Mouse (Mus musculus) mouse embryonic stem cell (cell line): ENCODE measurements around the gene Icam2.

ENCODE experiments used
- in situ Hi-C, 2 experiments: fragments of 300-500 bp; cut with MboI; formaldehyde crosslinking; loops; 1 replicate in 1 of 2; 3 replicates in 1 of 2; pipeline ENCODE4 v1.14.3; 2019 to 2020; ENCODE audit warnings: low sequenced_read_pairs in 2 of 2, low pct_unique_long_range_greater_than_20kb in 1 of 2, mixed read lengths in 1 of 2; ENCODE audit not compliant: unreplicated experiment in 1 of 2

Icam2 gene

DNA sequence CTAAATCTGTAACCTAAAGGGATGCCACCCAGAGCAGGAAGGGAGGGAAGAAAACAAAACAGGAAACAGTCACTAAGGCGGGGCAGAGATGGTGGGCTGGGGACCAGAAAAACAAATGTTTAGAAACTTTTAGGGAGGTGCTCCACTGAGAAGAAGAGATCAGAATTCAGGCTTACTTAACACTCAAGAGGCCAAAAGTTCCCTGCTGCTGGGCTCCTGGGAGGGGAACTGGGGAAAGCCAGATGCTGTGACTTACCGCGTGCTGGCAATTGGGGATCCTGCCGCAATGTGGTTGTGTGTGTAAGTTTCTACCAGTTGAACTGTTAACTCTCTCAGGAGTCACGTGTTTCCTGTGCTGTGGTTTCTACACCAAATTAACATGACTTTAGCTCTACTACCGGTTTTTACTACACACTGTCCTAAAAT is at the start of gene Icam2:
Icam2 (minus strand) TSS at position 285 of the 426 bp plus-strand sequence.
- in situ Hi-C loops = no loop called here

DNA sequence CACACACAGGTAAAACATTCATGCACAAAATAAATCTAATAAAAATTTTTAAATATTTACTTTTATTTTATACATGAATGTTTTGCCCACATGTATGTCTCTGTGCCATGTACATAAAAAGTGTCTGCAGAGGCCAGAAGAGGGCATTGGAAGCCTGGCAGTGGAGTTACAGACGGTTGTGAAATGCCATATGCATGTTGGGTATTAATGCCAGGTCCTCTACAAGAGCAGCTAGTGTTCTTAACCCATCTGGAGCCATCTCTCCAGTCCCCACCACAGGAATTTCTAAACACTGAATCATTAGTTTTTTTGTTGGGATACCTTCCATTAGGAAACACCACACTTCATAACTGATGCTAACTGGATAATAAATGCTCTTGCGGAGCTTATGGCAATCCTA is 49.7 kb upstream of the Icam2 start:
- in situ Hi-C loops = no loop called here

DNA sequence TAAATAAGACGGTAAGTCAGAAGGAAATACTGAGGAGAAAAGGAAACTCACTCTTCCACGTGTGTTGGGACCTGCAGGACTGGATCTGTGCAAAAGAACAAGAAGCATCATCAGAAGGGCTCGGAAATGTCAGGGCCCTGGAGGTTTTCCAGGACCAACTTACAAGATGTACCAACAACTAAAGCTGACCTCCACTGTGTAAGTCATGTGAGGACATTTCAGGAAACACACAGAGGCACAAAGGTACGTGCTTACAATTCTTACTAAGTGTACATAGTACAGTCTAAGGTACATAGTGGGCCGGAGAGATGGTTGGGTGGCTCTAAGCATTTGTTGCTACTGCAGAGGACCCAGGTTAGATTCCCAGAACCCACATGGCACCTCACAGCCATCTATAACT is 49.2 kb upstream of the Icam2 start:
- in situ Hi-C loops = no loop called here

DNA sequence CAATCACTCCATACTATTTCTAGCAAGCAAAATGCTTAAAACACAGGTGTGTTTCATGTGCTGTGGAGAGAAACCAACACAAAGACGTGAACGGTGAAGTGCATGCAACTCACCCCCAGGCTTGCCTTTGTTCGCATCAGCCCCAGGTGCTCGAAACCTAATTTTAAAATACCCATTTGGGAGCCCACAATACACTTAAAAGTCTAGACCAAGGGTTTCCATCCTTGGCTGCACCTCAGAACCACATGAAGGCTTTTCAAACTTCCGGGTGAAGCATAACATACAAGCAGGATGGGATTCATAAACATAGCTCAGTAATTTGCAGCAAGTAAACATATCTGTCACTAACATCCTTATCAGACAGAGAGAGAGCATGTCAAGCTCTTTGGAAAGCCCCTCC is 42.5 kb upstream of the Icam2 start:
- in situ Hi-C loops = no loop called here

DNA sequence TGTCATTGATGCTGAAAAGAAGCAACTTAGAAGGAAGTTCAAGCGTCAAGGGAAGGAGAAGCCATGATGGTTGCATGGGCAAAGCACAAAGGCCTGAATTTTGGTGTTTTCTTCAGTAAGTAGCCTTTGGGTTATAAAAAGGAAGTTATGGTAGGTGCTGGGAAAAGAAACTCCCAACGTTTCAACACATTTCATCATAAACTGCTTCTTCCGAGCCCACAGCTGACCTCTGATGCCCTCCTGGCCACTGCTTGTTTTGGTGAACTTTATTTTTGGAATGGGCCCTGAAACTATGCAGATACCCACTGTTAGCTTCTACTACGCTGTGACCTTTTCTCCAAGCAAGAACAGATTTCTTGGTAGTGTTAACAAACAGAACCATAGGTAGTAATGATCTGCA is 41.8 kb upstream of the Icam2 start:
- in situ Hi-C loops = no loop called here

DNA sequence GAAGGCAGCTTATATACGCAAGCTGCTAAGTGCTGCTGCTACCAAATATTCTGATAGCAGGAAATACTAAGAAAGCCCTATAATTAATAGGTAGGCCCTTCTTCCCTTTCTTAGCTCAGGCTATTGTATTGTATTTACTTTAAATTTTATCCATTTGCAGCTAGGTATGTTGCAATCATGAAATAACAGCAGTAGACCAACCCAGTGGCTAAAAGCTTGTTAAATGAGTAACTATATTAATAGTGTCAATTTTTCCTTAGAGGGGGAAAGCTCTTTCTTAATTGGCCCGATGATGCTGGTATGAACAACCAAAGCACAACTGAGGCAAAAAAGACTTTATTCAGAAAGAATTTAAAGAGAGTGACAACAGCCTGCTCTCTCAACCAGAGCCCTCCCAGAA is 40.7 kb upstream of the Icam2 start:
- in situ Hi-C loops = no loop called here

DNA sequence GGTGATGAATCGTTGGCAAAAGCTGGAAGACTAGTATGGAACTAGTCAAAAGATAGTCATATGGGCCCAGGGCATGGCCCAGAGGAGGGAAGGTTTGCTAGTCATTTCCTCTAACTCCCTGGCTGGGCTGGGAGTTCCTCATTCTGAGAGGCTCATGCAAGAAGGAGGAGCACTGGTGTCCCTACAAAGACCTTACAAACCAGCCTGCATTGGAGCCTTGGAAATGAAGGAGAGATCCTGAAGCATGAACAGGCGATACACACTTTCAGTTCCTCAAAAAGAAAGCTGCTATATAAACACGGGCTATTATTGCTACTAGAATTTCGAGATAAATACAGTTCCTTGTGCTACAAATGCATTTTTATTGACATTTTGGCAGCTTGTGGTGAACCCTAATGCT is 40.2 kb upstream of the Icam2 start:
- in situ Hi-C loops = no loop called here

DNA sequence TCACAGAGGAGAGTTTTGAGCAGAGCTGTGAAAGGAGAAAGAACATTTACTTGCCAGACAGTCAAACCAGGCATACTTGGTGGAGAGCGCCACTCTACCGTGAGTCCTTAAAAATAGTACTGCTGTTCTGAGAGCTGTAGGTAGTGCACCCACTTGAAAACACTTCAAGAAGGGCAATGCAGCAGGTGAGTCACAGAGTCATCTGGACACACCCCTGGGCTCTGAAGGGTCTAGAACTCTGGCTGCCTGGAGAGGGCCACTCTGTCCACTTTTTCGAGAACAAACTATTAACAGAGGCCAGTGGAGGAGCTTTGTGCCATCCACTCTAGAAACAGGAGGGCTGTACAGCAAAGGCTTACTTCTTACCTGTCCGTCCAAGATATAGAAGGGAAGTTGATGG is 38.6 kb upstream of the Icam2 start:
- in situ Hi-C loops = no loop called here

DNA sequence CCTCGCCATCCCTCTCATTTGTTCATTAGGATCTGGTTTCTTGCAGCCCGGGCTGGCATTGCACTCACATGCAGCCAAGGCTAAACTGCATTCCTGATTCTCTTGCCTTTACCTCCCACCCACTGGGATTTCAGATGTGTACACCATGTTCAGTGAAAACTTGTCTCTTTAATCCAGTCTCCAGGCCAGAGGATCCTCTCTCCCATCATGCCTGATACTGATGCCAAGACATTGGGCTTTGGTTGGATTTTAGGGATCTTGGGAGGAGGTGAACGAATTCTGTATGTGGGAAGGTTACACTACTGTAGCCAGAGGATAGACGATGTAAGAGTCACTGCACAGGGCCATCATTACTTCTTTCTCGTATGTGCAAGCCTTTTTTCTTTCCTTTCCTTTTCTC is 37.3 kb upstream of the Icam2 start:
- in situ Hi-C loops = no loop called here

DNA sequence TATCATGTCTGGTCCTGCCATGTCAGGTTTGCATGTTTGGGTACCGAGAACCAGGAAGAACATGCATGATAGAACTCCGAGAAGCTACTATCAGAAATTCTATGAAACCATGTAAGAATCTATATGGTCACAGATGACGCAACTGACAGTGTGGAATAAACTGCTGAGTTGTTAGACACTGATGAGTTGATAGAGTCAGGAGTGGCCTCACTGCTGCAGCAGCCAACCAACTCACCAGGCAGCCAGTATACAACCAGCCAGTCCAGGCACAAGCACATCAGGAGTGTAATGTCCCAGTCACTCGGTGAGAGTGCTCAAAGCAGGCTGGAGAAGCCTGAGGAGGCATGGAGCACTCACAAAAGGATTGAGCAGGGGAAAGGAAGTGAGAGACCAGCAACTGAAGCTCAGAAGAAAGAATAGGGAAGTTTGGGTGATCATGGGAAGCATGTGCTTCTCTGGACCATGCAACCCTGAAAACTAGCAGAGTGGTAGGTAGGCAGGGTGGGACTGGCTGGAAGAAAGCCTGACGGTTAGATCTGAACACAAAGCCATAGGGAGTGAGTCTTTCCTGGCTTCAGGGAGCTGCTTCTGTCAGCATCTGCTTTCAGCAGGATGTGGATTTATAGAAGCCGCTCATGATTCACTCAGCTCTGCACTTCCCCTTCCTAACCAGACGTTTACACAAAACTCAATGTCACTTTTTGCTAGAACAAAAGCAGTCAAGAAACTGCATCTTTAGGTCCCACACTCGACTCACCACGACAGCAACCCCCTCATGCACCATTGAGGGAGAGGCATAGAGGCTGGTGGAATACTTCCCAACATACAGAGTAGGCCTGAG is 31.6 kb upstream of the Icam2 start:
- in situ Hi-C loops = loop anchor here in 1 of 2 experiments (25.0 kb wide), 1 partner anchor 218 kb away; no protein-coding TSS in a partner anchor

DNA sequence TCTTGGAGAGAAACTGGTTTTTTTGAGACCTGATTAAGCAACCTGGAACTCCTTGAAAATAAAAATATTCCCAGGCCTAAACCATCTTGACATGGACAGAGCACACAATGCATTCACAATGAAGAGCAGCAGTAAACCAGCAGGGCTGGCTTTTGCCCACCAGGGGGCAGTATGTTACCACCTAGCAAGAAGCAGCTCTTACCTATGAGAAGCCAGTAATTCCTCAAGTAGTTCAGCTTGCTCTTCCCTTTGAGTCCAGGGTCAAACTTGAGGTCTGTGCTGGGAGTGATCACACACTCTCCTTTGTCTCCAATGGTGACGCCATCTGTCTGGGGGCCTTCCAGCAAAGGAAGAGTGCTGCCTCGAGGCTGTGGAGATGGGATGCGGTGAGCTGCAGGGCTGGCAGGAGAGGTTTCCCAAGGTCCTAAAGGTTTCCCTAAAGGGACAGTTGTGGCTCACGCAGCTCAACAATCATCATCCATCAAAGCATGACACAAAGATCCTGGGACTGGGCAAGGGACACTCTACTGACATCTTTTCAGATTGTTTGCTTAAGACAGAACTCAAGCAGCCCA is 30.8 kb upstream of the Icam2 start:
- in situ Hi-C loops = loop anchor here in 1 of 2 experiments (25.0 kb wide), 1 partner anchor 219 kb away; no protein-coding TSS in a partner anchor

DNA sequence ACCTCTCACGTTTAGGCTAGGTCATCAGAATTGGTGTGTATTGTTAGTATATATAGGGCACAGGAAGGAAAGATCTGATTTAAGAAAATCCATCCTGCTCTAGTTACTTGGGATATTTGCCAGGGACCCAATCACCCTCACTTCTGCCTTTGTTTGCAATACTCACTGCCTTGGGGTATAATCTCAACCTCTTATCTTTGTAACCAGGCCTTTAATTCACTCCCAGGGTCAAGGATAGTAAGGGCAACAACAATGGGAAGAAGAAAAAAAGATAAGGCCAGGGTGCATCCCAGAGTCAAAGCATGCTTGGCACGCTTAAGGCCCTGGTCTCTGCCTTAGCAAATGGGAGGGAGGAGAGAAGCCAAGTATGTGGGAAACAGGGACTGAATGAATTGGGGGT is 30.0 kb upstream of the Icam2 start:
- in situ Hi-C loops = loop anchor here in 1 of 2 experiments (25.0 kb wide), 1 partner anchor 219 kb away; no protein-coding TSS in a partner anchor

DNA sequence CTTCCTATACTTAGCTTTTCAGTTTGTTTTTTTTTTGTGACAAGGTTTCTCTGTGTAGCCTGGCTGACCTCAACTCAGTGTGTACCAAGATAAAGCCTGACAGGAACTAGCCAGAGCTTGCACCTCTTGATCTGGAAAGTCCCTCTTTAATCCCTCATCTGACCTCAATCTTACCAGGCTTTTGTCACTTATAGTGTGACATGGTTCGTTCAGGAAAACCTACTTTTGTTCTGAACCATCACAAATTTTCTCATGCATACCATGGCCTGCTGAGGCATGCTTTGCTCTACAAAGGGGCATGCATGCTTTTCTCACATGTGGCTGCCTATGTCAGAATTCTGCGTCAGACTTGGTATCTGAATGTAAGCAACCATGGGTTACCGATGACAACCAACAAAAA is 28.5 kb upstream of the Icam2 start:
- in situ Hi-C loops = loop anchor here in 1 of 2 experiments (25.0 kb wide), 1 partner anchor 221 kb away; no protein-coding TSS in a partner anchor

DNA sequence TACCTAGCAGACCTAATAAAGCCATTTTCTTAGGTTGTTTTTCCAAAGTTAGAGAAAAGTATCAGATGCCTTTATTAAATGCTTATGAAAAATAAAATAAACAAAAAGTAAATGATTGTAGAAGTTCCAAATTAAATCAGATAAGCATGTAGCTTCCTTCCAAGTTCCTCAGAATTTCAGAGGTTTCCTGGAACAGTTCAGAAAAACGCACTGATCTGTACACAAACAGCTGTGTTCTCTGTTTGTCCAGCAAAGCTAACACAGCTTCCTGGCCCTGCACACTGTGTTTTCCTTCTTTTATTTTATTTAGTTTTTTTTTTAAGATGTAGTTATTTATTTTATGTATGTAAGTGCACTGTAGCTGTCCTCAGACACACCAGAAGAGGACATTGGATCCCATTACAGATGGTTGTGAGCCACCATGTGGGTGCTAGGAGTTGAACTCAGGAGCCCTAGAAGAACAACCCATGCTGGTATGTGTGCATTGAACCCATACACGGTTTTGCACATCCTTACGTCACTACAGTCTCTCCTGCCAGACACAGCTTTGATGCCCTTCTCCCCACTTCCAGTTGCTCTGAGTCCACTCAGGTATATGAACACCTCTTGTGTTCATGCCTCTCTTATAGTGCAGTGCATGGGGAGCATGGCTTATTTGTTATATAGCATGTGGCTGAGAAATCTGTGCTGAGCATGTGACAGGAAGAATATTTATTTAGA is 24.9 kb upstream of the Icam2 start:
- in situ Hi-C loops = loop anchor here in 1 of 2 experiments (25.0 kb wide), 1 partner anchor 224 kb away; no protein-coding TSS in a partner anchor

DNA sequence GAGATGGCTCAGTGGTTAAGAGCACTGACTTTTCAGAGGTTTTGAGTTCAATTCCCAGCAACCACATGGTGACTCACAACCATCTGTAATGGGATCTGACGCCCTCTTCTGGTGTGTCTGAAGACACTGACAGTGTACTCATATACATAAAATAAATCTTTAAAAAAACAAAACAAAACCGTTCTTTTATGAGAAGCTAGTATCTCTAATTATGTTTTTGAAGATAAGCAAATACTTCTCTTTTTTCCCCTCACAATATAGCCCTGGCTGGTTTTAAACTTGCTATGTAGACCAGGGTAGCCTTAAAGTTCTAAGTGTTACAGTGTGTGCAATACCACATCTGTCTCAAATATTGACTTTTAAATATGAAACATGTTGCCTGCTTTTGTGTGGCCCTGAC is 23.3 kb upstream of the Icam2 start:
- in situ Hi-C loops = loop anchor here in 1 of 2 experiments (25.0 kb wide), 1 partner anchor 226 kb away; no protein-coding TSS in a partner anchor

DNA sequence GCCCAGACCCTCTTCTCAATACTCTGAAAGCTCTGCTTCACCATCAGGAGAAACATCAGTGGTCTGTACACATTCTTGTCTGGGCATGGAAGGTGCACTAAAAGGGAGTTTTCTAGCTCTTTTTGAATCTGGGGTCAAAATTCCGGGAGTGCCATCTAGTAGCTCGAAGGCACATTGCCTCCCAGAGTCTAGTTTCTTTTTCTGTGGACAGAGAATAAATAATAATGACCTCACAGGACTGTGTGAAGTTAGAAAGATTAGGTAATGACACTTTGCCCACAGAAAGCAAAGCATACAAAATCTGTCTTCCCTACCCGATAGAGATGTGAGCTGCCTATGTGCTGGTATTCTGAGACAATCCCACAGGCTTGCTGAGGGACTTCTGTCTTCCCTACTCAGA is 22.6 kb upstream of the Icam2 start:
- in situ Hi-C loops = loop anchor here in 1 of 2 experiments (25.0 kb wide), 1 partner anchor 227 kb away; no protein-coding TSS in a partner anchor

DNA sequence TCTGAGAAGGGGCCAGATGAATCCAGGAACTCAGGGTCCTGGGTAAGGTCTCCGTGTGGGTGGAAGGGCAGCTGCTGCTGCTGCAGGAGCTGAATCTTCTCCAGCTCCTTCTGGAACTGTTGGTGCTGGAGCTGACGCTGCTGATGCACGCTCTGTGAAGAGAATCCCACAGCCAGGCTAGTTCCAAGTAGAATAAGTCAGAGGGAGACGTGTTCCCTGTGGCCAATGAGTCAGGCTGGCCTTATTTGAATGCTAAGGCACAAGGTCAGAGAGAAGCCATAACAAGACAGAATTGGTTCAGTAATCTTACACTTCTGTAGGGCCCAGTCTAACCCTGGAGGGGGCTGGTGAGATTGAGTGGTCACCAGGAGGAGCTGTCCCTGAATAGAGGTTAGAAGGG is 22.1 kb upstream of the Icam2 start:
- in situ Hi-C loops = loop anchor here in 1 of 2 experiments (25.0 kb wide), 1 partner anchor 227 kb away; no protein-coding TSS in a partner anchor

DNA sequence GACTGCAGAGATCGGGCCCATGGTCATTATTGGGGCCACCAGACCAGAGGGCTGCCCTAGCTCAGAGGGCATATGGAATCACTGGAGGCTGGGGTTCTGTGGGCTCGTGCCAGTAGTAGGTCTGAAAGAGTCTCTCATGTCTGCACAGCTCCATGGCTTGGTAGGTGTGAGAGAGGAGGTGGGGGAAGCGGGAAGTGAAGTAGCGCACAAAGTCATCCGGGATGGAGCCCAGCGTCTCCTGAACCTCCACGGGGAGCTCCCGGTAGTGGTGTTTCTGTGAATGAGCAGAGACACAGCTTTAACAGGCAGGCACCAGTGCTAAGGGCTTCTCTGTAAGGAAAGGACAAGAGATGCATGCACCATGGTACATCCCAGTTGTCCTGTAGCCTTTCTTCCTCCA is 10.6 kb upstream of the Icam2 start:
- in situ Hi-C loops = no loop called here

DNA sequence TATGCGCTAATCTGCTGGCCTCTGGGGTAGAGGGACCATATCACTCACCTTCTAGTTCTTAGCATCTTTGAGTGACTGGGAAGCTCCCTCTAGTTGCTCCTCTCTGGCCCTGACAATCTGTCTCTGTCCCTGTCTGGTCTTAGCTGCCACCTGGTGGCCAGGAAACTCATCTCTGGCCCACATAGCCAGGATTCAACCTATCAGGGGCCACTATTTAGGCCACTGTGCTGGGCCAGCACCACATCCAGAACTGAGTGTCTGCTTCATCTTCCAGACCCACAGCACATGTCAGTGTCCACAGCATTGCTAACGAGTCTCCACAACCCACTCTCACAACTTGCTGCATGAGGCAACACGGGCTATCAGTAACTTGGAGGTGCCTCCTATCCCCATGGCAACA is 9.8 kb upstream of the Icam2 start:
- in situ Hi-C loops = no loop called here
